Mouse (Mus musculus) embryo, embryonic 10.5 days (tissue): ENCODE results near the gene Capn13.
"Not testable (repeated sequence)": the region's sequence is repeated elsewhere in the genome, so short reads cannot be mapped to it uniquely, and the experiment has no call there.

Experiments
- DNase-seq: peaks from one replicate; pipeline ENCODE4 v3.0.0-alpha.2; 2015; ENCODE audit warnings: low spot score

The Capn13 gene

GRCm38 (mm10) chr17:73273809-73274208 lies 126.9 kb downstream of the Capn13 start:
- DNase-seq = no peak

GRCm38 (mm10) chr17:73271797-73272600 lies 128.7 kb downstream of the Capn13 start:
- no peak for DNase-seq

GRCm38 (mm10) chr17:73270871-73271796 lies 129.5 kb downstream of the Capn13 start:
- no peak for DNase-seq

- DNase-seq = no peak
Measured at GRCm38 (mm10) chr17:73263077-73263501, 137.6 kb downstream of the Capn13 start.

- no peak for DNase-seq
Measured at GRCm38 (mm10) chr17:73262558-73262957, 138.1 kb downstream of the Capn13 start.

- not testable (repeated sequence) for DNase-seq
Measured at GRCm38 (mm10) chr17:73259258-73259657, 141.4 kb downstream of the Capn13 start.

- peak; percentile 19 for DNase-seq
Measured at GRCm38 (mm10) chr17:73258620-73259019, 142.0 kb downstream of the Capn13 start.
